Mouse (Mus musculus) urinary bladder, adult 2 months (tissue): ENCODE measurements at regions not wholly inside any gene's neighbourhood (a gene's known extent, or its start where the extent isn't known, plus 50 kb on each side); places are given as distances from the start of the nearest gene placed in this dataset.
A peak's percentile ranks its signal among the peaks of the same experiment; 100 is the strongest.

Experiments used
- DNase-seq: peaks from one replicate; pipeline ENCODE4 v3.0.0; 2022; ENCODE audit warnings: low spot score

GRCm38 (mm10) chr4:55817035-55817818 is 285.0 kb upstream of the Klf4 start:
- DNase-seq = no peak

GRCm38 (mm10) chr4:55815832-55816231 is 283.6 kb upstream of the Klf4 start:
- DNase-seq = no peak

DNA sequence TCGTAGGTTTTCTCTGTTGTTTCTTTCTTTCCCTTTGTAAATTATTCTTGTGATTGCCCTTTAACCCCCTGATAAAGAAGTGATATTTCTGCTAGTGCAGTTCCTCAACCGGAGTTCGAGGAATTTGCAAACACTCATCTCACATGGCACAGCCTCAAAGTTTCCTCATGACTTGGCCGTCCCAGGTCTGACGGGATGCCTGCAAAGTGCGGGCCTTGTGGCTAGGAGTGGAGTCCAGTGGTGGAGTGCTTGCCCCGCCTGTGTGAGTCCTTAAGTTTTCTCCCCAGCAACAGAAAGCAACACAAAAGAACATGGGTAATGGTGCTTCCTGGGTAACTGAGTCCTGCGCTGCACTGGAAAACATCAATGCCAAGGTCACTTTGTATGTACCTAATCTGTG is 280.6 kb upstream of the Klf4 start:
- no peak for DNase-seq

- DNase-seq = no peak
Measured at GRCm38 (mm10) chr4:55811656-55812055, 279.4 kb upstream of the Klf4 start.

DNA sequence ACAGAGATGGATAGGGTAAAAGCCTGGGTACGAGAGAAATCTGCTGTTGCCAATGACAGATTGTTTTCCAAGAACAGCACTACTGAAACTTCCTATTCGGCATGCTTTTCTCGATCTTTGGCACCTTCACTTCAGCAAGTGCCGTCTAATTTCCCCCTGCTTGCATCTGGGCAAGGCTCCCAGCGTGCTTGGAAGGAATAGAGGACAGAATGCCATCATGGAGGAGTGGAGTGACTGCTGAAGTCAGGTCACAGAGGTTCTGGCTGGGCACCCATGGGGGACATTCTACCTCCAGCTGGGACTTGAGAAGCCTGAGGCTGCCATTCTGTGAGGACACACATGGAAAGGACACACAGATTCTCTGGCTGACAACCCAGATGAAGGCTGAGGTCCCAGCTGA is 276.2 kb upstream of the Klf4 start:
- DNase-seq = no peak

DNA sequence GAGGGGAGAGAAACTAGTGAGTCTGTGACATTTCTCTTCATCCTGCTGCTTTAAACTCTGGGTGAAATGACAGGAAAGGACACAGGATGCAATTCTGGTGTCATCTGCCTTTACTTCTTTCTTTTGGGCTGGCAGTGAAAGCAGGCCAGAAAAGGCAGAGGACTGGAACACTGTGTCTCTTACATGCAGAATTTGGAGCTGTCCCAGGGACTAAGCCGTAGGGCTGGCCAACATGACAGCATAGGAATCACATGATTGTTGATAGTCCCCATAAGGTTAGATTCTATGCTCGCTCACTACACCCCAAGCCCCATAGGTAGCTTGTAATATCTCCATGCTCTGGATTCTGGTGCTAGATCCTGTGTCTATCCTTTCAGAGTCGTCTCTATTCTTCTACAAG is 274.5 kb upstream of the Klf4 start:
- DNase-seq = no peak

- no peak for DNase-seq
Measured at GRCm38 (mm10) chr4:55805255-55806051, 273.2 kb upstream of the Klf4 start.

DNA sequence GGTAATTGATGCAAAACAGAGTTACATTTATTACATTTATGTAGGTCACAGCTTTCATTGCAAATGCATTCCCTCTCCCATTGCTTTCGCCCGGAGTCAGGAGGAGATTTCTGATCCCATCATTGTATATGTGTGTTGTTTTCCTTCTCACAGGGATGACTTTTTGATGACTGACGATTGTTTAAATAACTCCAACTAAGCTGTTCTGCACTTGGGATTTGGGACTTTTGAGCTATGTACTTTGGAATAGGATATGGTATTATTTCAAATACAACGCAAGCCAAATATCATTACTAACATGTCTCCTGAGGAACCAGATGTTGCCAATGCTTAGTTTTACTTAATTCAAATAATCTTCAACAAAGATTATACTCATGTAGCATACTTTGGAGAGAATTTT is 269.8 kb upstream of the Klf4 start:
- no peak for DNase-seq

DNA sequence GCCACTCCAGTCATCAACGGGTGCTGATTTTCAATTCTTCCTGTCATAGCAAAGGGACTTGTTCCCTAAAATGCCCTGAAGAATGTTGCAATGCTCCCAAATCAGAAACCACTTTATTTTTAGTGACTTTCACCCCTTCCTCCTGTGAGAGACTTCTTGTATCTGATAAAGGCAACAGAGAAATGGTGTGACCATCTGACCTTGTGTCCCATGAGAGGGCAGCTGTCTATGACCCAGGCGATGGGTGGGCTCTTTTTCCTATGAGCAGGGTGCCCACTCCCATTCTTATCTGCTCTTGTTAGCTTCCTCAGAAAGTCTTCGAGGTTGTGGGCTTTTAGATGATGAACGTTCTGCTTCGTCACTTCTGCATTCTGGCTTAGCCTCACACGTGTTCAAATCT is 265.8 kb upstream of the Klf4 start:
- DNase-seq = no peak

DNA sequence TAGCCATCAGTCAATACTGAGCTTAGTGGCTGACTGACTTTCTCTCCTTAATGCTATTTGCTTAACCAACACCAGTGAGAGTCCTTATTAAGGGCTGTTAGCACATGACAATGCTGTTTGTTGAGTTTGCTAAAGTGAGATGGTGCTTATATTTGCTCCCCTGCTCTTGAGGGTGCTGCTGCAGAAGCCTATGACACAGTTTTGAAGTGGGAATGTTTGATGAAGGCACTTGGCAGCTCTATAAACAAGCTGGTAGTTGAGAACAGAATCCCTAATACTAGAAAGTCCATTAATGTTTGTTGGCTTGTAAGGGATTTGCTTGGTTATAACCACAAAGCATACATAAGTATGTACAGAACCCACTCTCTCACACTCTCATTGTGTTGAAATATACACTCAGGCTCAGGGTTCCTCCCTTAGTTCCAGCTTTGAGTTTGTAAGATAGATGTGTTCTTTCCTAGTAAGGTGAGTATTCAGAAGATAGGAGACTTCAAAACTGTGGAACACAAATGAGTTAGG is 249.1 kb upstream of the Klf4 start:
- no peak for DNase-seq

- DNase-seq = no peak
Measured at GRCm38 (mm10) chr4:55779581-55779980, 247.3 kb upstream of the Klf4 start.

DNA sequence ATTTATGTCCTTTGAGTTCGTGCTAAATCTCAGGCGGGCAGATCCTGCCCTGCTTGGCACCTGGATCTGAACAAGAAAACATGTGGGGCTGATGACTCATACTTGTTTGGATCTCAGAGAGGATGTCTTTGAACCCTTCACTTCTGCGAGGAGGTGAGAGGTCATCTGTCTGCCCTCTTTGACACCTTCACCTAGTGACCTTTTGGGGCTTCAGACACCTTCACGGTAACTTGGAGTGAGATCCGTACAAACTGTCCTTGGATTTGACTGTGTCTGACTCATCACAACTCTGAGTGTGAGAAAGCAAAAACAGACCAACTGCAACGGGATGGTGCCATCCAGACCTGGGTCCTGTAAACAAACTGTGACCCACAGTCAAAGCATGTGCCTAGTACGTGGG is 243.6 kb upstream of the Klf4 start:
- no peak for DNase-seq

- no peak for DNase-seq
Measured at GRCm38 (mm10) chr4:55774571-55774970, 242.3 kb upstream of the Klf4 start.

DNA sequence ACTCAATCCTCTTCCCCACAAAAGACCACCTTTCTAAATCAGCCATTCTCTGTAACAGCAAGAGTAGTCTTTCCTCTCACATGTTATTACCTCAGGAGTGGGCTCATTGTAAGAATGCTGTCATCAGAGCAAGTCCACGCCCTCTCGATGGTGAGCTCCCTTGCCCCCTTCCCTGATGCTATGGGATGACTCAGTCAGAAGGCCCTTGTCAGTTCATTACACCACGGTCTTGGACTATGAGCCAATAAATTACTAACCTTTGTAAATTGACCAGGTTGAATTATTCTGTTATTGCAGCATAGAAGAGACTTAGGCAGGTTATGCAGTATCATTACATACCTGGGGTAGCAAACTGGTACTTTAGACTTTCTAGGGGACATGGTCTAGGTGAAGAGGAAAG is 237.4 kb upstream of the Klf4 start:
- DNase-seq = no peak

DNA sequence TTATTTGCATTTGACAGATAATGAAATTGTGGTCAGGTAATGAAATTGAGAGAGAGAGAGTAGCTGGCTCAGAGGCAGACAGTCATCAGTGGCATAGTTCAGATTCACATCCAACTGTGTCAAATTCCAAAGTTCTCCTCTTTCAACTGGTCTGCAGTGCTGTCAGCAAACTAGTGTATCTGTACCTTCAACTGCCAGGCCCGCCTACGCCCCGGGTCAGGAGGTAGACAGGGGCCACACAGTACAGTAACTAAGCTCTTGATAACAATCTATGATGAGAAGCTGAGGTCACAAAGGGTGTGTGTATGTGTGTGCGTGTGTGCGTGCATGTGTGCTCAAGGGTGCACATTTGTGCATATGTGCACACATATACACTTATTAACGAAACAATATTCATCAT is 236.1 kb upstream of the Klf4 start:
- no peak for DNase-seq

DNA sequence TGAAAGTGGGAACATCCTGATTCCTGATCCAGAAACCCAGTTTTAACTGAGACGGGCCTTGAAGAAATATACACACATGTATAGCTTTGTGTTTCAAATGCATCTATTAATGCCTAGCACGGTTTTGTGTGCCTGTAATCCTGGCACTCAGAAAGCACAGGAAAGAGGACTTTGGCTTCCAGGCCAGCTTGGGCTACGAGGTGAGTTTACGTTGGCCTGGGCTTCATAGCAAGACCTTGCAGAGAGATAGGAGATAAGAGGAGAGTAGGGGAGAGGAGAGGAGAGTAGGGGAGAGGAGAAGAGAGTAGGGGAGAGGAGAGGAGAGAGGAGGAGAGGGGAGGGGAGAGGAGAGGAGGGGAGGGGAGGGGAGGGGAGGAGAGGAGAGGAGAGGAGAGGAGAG is 234.9 kb upstream of the Klf4 start:
- DNase-seq = no peak

DNA sequence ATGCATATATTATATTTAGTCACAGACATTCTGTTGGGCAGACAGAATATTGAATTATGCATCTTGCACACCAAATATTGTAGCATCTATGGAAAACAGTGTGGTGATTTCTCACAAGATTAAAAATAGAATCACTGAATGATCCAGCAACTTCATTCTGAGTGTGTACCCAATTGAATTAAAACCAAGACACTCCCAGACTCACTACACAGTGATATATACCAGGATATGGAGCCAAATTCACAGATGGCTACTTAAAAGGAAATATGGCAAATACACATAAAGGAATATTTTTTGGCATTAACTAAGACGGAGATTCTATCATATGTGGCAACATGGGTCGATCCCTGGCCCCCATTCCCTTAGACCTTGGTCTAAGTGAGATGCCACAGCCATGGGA is 233.5 kb upstream of the Klf4 start:
- DNase-seq = no peak

GRCm38 (mm10) chr4:55763112-55763511 is 230.8 kb upstream of the Klf4 start:
- no peak for DNase-seq

DNA sequence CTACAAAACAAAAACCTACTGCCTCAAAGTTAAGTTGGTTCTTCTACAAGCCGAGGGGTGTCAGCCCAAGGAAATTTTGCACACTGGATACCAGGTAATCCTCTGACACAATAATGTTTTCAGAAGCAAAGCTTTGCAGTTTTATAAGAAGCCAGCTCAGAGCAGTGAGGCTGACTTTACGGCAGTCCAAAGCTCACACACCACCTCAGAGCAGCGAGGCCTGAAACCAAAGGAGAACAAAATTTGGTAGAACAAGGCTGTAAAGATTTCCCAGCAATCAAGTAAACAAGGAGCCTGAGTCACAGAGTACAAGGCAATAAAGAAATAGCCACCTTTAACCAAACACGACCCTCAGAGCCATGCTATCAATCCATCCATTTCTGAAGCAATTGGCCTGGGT is 230.1 kb upstream of the Klf4 start:
- no peak for DNase-seq

DNA sequence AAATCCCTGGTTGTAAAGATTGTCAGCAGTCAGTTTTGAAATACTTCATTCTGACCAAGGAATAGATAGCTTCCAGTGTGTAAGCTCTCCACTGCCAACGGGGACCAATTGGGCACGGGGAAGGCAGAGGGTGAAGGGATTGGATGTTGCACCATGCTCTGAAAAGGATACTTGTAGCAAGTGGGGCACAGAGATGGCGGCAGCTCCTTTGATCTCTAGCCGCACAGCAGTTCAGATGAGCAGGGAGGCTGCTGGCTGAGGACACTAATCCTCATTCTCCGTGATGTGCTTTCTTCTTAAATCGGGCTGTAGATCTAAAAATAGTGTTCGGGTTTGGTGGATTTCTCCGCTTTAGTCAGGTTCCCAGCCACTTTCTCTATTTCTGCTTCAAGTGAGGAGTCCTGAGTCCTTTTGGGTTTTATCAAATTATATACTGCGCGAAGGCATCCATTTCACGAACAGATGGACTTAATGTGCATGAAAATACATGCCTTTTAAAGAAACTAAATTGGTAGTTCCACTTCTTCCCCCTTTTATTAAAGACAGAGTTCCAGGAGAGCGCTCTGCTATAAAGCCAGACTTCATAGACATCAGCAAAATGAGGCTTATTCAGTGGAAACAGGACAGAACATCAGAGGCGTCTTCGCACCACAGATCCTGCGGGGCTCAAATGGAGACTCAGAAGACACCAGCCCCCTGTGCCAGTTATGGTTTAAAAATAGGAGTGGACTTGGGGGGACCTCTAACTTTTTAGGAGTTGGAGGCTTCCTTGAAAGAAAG is 225.1 kb upstream of the Klf4 start:
- no peak for DNase-seq

DNA sequence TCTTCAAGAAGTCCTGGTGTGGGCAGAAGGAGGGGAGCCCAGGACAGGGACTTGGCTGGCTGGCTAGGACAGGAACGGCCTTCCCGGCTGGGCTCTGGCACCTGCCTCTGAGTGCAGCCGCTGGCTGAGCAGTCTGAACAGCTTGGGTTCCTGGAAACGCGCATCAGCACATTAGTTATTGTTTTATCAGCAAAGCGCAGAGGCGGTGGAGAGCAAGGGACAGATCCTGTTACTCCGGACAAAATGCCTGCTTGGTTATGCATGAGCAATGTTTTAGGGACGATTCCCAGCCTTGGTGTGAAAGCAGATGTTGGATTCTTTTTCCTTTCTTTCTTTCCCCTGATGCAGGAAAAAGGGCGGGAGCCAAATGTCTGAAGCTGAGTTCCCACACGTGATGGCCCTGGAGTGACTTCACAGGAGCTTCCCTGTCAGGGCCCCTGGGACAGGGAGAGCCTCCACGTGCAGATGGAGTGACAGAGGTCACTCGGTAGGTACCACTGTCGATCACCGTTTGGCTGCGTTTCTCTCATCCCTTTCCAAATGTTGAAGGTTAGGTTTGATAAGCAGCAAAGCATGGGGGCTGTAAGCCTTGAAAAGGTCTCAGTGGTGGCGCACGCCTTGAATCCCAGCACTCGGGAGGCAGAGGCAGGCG is 217.8 kb upstream of the Klf4 start:
- peak; percentile 24 for DNase-seq

DNA sequence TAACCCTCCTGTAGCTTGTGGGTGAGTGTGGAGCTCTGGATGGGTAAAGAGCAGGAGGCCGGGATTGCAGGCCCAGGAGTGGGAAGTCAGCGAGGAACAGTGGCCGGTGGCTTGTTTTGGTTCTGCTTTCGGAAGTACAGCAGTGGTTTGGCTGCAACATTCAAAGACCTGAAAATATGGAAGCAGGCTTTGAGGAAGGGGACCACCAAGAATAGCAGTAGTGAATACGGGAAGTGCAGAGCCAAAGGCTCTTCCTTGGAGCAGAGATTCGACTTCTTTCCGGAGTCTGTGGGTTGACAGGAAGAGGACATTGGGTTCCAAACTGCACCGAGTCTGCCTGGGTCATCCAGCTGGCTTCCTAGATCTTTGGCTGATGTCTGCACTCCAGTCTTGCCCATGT is 209.1 kb upstream of the Klf4 start:
- DNase-seq = no peak
